Mouse (Mus musculus): ENCODE data around the gene Trmt1.
A peak's percentile ranks its signal among the peaks of the same experiment; 100 is the strongest.

The Trmt1 gene

DNA sequence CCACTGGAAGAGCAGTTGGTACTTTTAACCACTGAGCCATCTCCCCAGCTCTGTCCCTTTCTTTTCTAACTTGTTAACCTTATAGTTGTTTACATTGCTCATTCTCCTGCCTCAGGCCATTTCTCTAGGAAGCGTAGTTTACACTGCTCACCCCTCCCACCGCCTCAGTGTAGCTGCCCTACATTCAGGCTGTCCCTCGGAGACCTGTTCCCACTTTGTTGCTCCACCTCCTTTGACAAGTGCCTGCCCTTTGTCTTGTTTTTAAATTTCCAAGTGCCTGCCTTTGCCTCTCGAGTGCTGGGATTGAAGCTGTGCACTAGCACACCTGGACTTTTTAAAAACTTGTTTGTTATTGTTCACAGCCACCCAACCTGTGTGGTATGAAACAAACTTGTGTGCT lies 7.2 kb downstream of the Trmt1 start:
- no peak for DNase-seq (ENCODE audit: low spot score)

DNA sequence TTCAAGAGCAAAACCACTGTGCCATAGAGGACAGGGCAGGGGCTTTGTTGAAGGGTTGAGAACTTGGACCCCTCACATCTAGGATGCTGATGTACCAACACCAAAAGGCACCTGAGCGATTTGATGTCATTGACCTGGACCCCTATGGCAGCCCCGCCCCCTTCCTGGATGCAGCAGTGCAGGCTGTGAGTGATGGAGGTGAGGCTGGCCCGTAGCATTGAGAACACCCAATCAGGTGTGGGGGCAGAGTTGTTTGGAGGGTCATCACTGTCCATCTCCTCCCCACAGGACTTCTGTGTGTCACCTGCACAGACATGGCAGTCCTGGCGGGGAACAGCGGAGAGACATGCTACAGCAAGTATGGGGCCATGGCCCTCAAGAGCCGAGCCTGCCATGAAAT lies 9.0 kb downstream of the Trmt1 start:
- no peak for DNase-seq (ENCODE audit: low spot score)

DNA sequence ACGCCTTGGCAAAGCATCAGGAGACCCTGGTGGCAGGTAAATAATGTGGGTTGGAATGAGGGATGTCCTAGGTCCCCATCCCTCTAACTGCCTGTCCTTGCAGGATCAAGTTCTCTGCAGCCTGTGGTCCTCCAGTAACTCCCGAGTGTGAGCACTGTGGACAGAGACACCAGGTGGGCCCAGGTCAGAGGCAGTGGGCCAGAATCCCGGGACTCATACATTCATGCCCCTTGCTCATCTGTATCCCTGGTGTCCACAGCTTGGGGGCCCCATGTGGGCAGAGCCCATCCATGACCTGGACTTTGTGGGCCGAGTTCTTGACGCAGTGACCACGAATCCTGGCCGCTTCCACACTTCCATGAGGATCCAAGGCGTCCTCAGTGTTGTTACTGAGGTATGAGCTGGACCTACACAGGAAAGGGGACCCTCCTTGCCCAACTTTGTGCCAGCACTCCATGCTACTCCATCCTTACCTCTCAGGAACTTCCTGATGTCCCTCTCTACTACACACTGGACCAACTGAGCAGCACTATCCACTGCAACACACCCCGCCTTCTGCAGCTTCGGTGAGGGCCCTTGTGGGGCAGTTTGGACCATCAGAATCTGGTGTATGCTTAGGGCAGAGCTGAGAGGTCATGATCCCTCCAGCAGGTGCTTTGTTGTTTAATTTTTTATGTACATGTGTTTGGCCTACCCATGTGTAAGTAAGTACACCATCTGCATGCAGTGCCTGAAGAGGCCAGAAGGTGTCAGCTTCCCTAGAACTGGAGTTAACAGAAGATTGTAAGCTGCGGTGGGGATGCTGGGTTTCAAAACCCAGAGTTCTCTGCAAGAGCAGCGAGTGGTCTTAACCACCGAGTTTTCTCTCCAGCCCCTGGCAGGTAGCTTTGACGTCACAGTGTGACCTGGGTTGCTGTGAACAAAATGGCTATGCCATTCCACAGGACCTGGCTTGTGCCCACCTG lies 11.3 kb downstream of the Trmt1 start:
- DNase-seq (ENCODE audit: low spot score), result no peak

DNA sequence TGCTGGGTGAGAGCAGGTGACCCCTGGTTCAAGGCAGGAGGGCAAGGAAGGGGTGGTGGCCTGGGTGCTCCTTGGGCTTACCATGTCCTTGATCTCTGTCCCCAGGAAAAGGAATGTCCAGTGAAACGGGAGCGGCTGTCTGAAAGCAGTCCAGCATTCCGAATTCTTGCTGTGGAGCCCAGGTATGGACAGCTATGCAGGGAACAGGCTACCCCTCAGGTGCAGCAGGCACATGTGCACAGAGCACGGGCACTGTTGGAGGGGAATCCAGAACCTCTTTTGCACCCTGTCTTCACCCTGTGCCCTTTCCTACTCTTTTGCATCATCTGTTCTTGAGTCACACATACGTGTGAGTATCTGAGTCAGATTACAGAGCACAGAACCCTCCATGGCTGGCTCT lies 12.2 kb downstream of the Trmt1 start:
- DNase-seq (ENCODE audit: low spot score), result no peak

DNA sequence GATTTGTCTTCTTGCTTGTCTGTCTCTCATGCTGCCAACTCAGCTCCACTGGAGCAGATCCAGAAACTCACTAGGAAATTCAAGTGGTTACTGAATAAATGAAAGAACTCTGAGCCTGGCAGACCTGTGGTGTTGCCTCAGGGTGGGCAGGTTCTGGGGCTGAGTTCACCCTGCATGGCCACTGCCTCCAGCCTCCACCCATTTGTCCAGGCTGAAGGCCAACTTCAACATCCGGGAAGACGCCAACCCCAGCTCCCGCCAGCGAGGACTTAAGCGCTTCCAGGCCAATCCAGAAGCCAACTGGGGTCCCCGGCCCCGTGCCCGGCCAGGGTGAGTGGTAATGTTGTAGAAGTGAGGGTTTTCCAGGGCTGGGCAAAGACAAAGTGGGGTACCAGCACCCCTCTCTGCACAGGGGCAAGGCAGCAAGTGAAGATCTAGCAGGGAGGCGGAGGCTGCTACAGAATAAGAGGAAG lies 12.9 kb downstream of the Trmt1 start:
- DNase-seq (ENCODE audit: low spot score), result no peak

DNA sequence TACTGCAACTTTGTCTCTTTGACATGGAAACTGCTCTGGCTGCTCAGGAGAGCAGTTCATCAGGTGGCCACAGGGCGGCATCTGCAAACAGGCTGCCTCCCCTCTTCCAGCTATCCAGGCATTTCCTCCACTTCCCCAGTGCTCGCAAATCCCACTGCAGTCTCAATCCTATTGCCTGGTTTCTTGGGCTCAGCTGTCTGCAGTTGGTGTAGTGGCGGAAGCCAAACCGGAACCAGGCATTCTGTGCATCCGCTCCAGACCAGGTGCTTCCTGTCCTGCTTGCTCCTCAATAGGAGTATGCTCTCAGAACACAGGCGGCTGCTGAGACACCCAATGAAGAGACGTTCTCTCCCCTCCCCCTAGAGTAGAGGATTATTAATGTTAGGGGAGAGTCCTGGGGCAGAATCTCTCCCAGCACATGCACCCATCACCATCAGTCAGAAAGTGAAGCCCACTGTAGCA lies 13.8 kb downstream of the Trmt1 start:
- DNase-seq (ENCODE audit: low spot score), result no peak

DNA sequence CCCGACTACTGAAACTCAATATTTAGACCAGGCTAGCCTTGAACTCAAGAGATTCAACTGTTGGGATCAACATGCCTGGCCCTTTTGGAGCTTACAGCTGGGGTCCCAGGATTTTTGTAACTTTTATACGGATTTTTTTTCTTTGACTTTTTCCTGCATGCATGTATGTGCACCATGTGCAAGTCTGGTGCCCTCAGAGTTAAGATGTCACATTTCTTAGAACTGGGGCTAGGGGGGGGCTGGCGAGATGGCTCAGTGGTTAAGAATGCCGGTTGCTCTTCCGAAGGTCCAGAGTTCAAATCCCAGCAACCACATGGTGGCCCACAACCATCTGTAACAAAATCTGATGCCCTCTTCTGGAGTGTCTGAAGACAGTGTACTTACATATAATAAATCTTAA lies 14.4 kb downstream of the Trmt1 start:
- no peak for DNase-seq (ENCODE audit: low spot score)

DNA sequence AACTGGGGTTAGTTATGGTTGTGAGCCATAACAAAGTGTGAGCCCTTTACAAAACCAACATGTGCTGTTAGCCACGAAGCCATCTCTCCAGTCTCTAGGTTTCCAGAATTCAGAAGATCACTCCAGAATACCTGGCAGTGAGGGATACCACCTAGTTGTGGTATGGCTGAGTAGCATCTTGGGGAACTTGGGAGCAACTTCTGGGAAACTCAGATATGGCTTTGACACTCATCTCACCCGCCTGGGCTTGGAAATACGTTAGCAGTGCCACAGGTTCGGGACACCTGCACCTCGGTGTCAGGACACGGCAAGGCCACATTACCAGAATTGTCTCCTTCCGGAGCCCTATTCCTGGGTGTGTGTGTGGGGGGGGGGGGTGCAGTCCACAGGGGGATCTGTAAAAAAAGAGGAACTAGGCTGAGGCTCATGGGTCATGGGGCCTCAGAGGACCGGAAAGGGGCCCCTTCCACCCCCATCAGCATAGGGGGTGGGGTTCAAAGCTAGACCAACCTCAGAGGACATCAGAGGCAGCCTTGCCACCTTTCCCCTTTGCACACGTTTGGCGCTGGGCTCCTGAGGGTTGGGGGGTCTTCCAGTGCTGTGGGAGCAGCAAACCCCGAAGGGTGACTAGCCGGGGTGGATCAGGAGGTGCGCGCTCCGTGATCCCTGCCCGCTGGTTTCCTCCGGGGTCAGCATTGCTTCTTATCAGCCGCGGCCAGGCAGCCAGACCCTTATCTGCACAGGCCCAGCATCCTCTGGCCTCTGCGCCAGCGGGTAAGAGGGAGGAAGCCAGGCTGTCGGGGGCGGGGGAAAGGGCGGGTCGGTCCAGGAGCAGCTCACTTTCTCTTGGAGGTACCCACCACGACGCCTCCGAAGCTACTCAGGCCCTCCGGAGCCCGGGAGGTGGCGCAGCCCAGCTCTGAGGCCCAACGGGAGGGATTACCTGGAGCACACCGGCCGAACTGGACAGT lies 15.1 kb downstream of the Trmt1 start, which contains the start of gene Lyl1:
Gene Lyl1 (plus strand): TSS at position 517 of the 971 bp plus-strand sequence.
- no peak for DNase-seq (ENCODE audit: low spot score)

DNA sequence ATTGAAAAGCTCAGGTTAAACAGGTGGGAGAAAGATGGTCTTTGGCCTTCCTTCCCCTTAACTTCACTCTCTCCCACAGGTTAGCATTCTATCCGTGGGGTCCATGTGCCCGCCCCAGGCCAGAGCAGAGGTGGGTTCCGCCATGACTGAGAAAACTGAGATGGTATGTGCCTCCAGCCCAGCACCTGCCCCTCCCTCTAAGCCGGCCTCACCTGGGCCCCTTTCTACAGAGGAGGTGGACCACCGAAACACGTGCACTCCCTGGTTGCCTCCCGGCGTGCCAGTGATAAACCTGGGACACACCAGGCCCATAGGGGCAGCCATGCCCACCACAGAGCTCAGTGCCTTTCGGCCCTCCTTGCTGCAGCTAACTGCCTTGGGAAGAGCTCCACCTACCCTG lies 16.5 kb downstream of the Trmt1 start:
- DNase-seq (ENCODE audit: low spot score), result no peak

DNA sequence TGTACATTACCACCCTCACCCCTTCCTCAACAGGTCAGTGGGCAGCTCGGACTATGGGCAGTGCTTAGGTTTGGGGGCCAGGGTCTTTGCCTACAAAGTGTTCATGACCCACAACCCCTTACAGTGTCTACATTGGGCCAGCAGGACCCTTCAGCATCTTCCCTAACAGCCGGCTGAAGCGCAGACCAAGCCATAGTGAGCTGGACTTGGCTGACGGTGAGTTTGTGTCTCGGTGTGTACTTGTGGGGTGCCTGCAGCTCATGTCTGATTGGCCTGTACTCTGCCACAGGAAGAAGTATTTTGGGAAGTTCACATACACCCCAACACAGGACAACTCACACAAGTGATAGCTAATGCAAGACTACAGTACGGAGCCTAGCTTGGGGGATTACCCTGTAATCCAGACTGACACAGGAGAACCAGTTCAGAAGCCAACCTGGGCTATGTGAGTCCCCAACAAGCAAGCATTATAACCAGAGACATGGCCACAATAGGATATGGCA lies 16.9 kb downstream of the Trmt1 start:
- DNase-seq (ENCODE audit: low spot score), result no peak

DNA sequence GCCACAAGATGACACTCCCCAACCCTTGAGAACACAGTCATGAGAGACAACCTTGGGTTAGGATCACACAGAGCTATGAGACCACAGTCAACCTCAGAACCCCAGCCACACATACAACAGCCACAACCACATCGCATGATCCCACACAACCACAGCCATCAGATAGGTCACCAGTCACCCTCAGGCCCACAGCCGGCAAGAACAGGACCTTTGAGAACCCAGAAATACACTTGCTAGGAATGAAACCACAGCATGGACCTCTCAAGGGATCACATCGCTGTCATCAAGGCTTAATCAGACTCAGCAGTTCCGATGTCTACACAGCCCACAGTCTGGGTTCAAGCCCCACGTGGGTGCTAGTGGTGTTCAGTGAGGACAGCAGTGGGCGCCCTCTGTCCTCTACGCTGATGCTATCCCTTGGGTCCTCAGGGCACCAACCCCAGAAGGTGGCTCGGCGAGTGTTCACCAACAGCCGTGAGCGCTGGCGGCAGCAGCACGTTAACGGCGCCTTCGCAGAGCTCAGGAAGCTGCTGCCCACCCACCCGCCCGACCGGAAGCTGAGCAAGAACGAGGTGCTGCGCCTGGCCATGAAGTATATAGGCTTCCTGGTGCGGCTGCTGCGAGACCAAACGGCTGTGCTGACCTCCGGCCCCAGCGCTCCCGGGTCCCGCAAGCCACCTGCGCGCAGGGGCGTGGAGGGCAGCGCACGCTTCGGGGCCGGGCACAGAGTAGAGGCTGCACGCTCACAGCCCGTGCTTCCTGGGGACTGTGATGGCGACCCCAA lies 17.6 kb downstream of the Trmt1 start:
- no peak for DNase-seq (ENCODE audit: low spot score)

DNA sequence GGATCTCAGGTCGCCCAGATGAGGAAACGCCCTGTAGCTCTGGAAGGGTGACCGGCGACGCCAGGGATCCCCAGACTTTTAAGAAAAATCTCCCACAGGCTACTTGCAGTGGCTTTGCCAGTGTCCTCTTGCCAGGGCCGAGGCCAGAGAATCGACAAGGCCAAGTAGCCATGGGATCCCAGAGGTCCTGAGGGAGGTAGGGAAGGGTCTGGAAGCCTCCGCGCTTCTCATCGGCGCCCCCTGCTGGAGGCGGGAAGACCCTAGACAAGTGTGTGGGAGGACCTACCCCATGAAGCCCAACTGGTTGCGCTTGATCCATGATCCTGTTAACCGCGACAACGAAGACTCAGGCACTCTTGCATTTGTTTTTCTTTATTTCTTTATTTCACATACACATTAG lies 18.2 kb downstream of the Trmt1 start:
- peak; percentile 54 for DNase-seq (ENCODE audit: low spot score)

DNA sequence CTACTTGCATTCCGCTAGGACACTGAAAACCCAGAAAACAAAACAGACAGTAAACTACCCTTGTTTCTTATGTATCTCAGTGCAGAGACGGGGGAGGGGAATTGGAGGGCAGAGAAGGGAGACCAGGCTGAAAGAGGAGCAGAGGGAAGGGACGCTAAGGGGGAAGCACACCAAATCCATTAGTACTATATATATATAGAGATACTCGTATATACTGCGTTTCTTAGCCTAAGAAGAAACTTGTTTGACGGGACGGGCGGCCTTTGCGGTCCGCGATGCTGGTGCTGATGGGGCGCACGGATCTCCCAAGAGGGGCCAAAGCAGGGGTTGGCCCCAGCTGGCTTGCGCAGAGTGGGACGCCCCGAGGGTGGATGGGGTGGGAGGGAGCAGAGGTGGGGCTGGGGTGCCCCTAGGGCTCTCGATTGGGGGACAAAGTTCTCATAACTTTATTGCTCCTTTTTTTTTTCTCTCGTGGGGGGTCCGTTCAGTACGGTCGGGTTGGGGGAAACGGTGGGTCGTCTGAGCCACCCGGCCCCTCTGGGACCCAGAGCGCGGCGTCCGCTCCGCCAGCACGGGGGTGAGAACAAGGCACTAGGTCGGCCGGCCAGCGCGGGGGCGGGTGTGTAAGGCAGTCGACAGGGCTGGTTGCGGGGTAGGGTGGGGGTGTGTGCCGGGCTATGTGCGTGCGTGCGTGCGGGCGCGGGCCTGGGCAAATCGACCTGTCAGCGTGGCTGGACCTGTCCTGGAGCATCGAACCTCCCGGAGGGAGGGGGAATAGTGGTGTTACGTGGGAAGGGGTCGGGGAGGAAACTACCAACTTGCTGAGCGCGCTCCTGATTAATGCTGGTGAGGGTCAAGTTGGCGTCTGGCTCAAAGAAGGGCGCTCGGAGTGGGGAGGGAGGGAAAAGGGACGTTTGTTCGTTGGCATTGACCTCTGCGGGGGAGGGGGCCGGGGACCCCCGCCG lies 19.0 kb downstream of the Trmt1 start:
- DNase-seq (ENCODE audit: low spot score), result no peak

DNA sequence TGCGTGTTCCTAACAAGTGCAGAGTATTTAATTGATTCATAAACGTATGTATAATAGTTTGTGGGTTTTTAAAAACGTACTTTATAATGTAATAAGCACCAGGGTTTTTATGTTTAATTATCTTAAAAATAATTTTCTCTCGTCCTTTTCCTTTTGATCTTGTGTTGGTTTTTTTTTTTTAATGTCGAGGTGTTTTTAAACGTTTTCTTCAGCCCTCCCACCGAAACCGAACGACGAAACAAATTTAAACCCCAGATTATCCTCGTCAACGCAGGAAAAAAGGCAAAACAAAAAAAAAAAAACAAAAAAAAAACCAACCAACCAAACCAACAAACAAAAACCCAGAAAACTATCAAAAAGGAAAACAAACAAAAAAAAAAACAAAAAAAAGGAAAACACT lies 19.9 kb downstream of the Trmt1 start:
- DNase-seq (ENCODE audit: low spot score), result no peak

DNA sequence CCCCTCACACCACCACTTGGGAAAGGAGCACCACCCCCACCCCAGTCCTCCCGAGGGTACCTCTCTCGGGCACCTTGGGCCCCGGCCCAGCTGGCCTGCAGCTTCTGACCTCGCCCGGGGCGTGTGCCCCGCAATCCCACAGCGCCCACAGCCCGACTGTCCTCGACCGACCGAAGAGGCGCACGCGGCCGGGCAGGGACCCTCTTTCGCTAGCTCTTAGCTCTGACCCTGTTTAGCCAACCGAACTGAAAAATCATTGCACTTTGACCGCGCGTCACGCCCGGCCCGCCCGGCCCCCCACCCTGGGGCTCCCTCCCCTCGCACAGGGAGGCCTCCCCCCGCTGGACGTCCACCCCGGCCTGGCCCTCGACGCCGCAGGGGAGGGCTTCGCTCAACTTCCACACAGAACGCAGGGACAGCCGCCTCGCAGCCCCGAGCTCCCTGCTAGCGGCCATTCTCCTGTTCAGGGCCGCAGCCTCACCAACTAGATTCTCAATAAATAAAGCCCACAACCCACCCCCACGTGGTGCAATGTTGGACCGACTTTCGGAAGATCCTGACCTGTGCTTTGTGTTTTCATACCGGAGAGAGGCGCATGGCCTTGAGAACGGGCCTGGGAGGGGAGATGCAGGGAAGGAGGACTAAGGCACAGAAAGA lies 20.6 kb downstream of the Trmt1 start:
- DNase-seq (ENCODE audit: low spot score), result no peak

DNA sequence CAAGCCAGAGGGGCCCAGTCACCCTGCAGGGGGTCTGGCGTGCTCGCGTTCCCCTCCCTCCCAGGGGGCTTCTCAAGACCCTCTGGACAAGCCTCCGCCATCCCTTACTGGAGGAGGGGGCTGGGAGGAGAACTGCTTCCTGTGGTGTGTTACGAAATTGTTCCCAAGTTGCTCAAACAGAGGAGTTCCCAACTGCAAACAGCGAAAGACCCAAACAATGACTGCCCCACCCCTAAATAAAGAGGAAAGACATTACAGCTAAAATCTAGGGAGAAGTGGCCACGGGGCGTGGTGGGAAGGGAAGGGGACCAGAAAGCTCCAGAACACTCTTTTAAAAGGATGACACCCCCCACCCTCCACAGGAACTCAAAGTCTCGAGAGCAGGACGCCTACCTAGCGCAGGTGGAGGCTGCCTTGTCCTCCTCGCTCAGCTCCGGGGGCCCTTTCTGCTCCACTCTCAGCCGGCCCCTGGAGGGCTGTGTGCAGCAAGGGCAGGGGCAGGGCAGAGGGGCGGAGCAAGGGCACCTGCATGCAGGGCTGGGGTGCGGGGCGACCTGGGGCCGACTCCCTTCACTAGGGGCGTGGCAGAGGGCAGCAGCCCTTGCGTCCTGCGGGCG lies 21.3 kb downstream of the Trmt1 start:
- DNase-seq (ENCODE audit: low spot score), result no peak

DNA sequence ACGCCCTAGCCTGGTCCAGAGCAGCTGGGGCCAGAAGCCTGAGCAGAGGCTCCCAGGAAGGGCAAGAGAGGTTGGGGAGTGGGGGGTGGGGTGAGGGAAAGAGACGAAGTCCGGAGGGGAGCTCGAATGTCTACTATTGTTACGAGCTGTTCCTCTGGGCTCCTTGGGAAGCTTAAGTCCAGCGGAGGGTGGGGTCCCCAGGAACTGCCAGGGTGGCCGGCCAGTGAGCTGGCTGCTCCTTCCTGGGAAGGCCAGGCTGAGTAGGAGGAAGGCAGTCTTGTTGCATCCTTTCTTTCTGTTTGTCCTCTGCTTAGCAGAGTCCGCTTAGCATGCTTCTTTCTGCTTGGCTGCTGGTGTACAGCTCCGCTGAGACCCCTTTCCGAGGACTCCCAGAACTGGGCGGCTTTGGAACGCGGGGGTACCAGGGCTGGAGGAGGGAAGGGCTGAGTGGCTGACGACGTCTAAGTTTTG lies 22.0 kb downstream of the Trmt1 start:
- no peak for DNase-seq (ENCODE audit: low spot score)

DNA sequence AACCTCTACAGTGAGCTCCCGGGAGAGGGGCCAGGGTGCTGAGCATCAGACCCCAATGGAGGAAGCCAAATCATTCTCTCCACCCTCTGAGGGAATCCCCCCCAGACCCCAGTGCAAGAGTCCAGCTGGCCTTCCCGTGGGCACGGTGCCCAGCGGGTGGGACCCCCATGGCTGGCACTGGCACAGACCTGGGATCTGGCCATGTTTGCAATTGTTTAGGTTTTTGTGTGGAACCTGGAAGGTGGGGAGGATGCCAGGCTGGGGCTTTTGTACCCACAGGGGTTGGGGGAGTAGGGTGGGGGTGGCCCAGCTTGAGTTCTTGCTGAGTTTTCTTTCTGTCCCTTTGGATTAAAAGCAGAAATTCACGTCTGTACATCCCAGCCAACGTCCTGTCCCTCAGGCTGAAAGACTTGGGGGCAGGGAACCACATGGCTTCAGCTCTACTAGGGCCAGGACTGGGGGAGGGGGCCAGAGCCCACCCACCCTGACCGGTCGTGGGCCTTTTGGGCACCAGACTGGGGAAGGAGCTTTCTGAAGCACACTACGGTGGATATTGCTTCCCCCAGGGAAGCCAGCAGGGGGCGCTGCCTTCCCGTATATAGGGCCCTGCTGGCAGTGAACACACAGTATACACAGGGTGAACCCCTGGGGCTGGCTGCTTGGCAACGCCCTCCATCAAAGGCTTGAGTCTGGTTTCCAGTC lies 22.8 kb downstream of the Trmt1 start:
- peak; percentile 78 for DNase-seq (ENCODE audit: low spot score)

DNA sequence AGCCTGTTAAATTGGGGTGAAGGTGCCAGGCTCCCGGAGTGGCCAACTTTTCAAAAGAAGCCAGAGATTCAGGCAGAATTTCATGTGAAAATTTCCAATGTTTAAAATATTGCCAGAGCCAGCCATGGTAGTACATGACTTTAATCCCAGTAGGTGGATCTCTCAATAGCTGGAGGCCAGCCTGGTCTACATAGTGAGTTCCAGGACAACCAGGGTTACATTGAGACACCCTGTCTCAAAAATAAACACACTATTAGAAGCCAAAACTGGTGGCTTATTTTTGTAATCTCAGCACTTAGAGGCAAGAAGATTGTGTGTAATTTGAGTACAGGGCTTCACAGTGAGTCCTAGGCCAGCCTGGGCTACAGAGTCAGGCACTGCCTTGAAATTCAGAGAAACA lies 23.8 kb downstream of the Trmt1 start:
- DNase-seq (ENCODE audit: low spot score), result no peak
